Mouse (Mus musculus) thymus, postnatal 0 days (tissue): ENCODE results near the gene Map6. TPM values are rescaled to one million over a fixed set of nuclear protein-coding genes. Genes with fewer than 3 reads are reported as not detected.
A peak's percentile ranks its signal among the peaks of the same experiment; 100 is the strongest.

Source experiments
- DNase-seq: peaks from one replicate; pipeline ENCODE4 v3.0.0-alpha.2; 2015; ENCODE audit warnings: low spot score
- polyA plus RNA-seq: library from polyadenylated mRNA; unstranded; fragments of >200 nt; fragmentation: Nextera tagmentation; extraction: Ambion mirVana; gene quantifications from 2 replicates; pipeline ENCODE4 v1.2.1, GENCODE M21; 2015

The Map6 gene
- 0.35 and 0.84 TPM in 2 replicates for polyA plus RNA-seq

GRCm38 (mm10) chr7:99267251-99267896, at the start of gene Map6:
Map6 (plus strand) TSS chr7:99267447.
- DNase-seq, result peak; percentile 8

- DNase-seq, result no peak
Observed at GRCm38 (mm10) chr7:99224225-99224624, 43.0 kb upstream of the Map6 start.

GRCm38 (mm10) chr7:99224648-99225190, 42.5 kb upstream of the Map6 start:
- DNase-seq, result no peak

- no peak for DNase-seq
Observed at GRCm38 (mm10) chr7:99225421-99225820, 41.8 kb upstream of the Map6 start.

- no peak for DNase-seq
Observed at GRCm38 (mm10) chr7:99226662-99227061, 40.6 kb upstream of the Map6 start.

GRCm38 (mm10) chr7:99227267-99227666, 40.0 kb upstream of the Map6 start:
- no peak for DNase-seq

- no peak for DNase-seq
Observed at GRCm38 (mm10) chr7:99228825-99229224, 38.4 kb upstream of the Map6 start.

- DNase-seq, result peak; percentile 20
Observed at GRCm38 (mm10) chr7:99229411-99229810, 37.8 kb upstream of the Map6 start.

- no peak for DNase-seq
Observed at GRCm38 (mm10) chr7:99230061-99230747, 37.0 kb upstream of the Map6 start.

GRCm38 (mm10) chr7:99232571-99232970, 34.7 kb upstream of the Map6 start:
- DNase-seq, result no peak

- no peak for DNase-seq
Observed at GRCm38 (mm10) chr7:99234916-99235315, 32.3 kb upstream of the Map6 start.

- no peak for DNase-seq
Observed at GRCm38 (mm10) chr7:99235657-99236056, 31.6 kb upstream of the Map6 start.

GRCm38 (mm10) chr7:99236888-99237660, 30.2 kb upstream of the Map6 start:
- DNase-seq, result no peak

- no peak for DNase-seq
Observed at GRCm38 (mm10) chr7:99238417-99238816, 28.8 kb upstream of the Map6 start, which contains the start of gene Mogat2. Mogat2 (minus strand) TSS chr7:99238619.

GRCm38 (mm10) chr7:99242097-99242496, 25.1 kb upstream of the Map6 start:
- no peak for DNase-seq

GRCm38 (mm10) chr7:99248157-99248742, 19.0 kb upstream of the Map6 start:
- no peak for DNase-seq

GRCm38 (mm10) chr7:99248906-99249581, 18.2 kb upstream of the Map6 start:
- DNase-seq, result peak; percentile 20

- DNase-seq, result peak; percentile 71
Observed at GRCm38 (mm10) chr7:99249582-99249911, 17.7 kb upstream of the Map6 start.

- DNase-seq, result no peak
Observed at GRCm38 (mm10) chr7:99250386-99250785, 16.9 kb upstream of the Map6 start.

- no peak for DNase-seq
Observed at GRCm38 (mm10) chr7:99255006-99255405, 12.2 kb upstream of the Map6 start.

- no peak for DNase-seq
Observed at GRCm38 (mm10) chr7:99261900-99262299, 5.3 kb upstream of the Map6 start.
